Mouse (Mus musculus): ENCODE data around the gene Rnf167. TPM values are rescaled to one million over a fixed set of nuclear protein-coding genes. Genes with fewer than 3 reads are reported as not detected.
A peak's percentile ranks its signal among the peaks of the same experiment; 100 is the strongest.

The Rnf167 gene
- polyA plus RNA-seq, 1 experiment from 2014 or later: 111 TPM

GRCm38 (mm10) chr11:70651391-70651790, 4.4 kb downstream of the Rnf167 start:
- H3K4me2 ChIP-seq (ENCODE audit: low read depth, low read length): peak overlapping the region; percentile 79
- no peaks in the 10 kb centered on the region for H3K27me3 ChIP-seq (ENCODE audit: control insufficient read depth, insufficient read depth, low read length)
- no peak overlapping the region for H3K9ac ChIP-seq (ENCODE audit: low read length)
- H3K36me3 ChIP-seq (ENCODE audit: control insufficient read depth, insufficient read depth, low read length): peaks cover 19% of the 10 kb centered on the region
- ATAC-seq (ENCODE audit: insufficient read depth, low FRiP score): no peak
- peak overlapping the region; percentile 100 for H3K4me3 ChIP-seq (replicated peaks; ENCODE audit: low read length)
- peaks cover 45% of the 10 kb centered on the region for H3K4me1 ChIP-seq (ENCODE audit: control insufficient read depth, insufficient read depth, low read length)
- WGBS: 57% methylated on average over 2 of the region's 2 CpGs
- H3K27ac ChIP-seq (ENCODE audit: low read length): peak overlapping the region; percentile 71; the same call in 1 of the 2 replicates
- no peaks in the 10 kb centered on the region for H3K9me3 ChIP-seq (replicated peaks; ENCODE audit: control insufficient read depth, low read length)

GRCm38 (mm10) chr11:70652029-70652883, 5.2 kb downstream of the Rnf167 start:
- Histone ChIP-seq H3K4me1 (ENCODE audit: control insufficient read depth, insufficient read depth, low read length) (peaks cover 53% of the 10 kb centered on the region), H3K9me3 (replicated peaks; ENCODE audit: control insufficient read depth, low read length) (no peaks in the 10 kb centered on the region), H3K9ac (ENCODE audit: low read length) (peak overlapping the region; percentile 99), H3K4me2 (ENCODE audit: low read depth, low read length) (peak overlapping the region; percentile 79), H3K4me3 (replicated peaks; ENCODE audit: low read length) (peak overlapping the region; percentile 100), H3K36me3 (ENCODE audit: control insufficient read depth, insufficient read depth, low read length) (peaks cover 19% of the 10 kb centered on the region), H3K27me3 (ENCODE audit: control insufficient read depth, insufficient read depth, low read length) (no peaks in the 10 kb centered on the region), H3K27ac (ENCODE audit: low read length) (peak overlapping the region; percentile 99)
- ATAC-seq (ENCODE audit: insufficient read depth, low FRiP score): no peak
- 49% methylated on average over 12 of the region's 12 CpGs for WGBS

GRCm38 (mm10) chr11:70652884-70653344, 5.9 kb downstream of the Rnf167 start:
- H3K27ac ChIP-seq (ENCODE audit: low read length): peak overlapping the region; percentile 99
- H3K4me1 ChIP-seq (ENCODE audit: control insufficient read depth, insufficient read depth, low read length): peaks cover 58% of the 10 kb centered on the region
- peak overlapping the region; percentile 100 for H3K4me3 ChIP-seq (replicated peaks; ENCODE audit: low read length)
- H3K9me3 ChIP-seq (replicated peaks; ENCODE audit: control insufficient read depth, low read length): no peaks in the 10 kb centered on the region
- peak overlapping the region; percentile 79 for H3K4me2 ChIP-seq (ENCODE audit: low read depth, low read length)
- ATAC-seq (ENCODE audit: insufficient read depth, low FRiP score): no peak
- H3K27me3 ChIP-seq (ENCODE audit: control insufficient read depth, insufficient read depth, low read length): no peaks in the 10 kb centered on the region
- H3K36me3 ChIP-seq (ENCODE audit: control insufficient read depth, insufficient read depth, low read length): peaks cover 19% of the 10 kb centered on the region
- WGBS: 34% methylated on average over 6 of the region's 6 CpGs
- peak overlapping the region; percentile 99 for H3K9ac ChIP-seq (ENCODE audit: low read length)

GRCm38 (mm10) chr11:70653345-70654197, 6.5 kb downstream of the Rnf167 start:
- Histone ChIP-seq H3K9me3 (replicated peaks; ENCODE audit: control insufficient read depth, low read length) (no peaks in the 10 kb centered on the region), H3K4me1 (ENCODE audit: control insufficient read depth, insufficient read depth, low read length) (peaks cover 55% of the 10 kb centered on the region), H3K36me3 (ENCODE audit: control insufficient read depth, insufficient read depth, low read length) (peaks cover 19% of the 10 kb centered on the region)

GRCm38 (mm10) chr11:70654198-70654922, 7.3 kb downstream of the Rnf167 start, which contains the start of gene Pfn1:
Pfn1 (minus strand) TSS chr11:70654644.
- ATAC-seq (ENCODE audit: insufficient read depth, low FRiP score): peak; percentile 38
- Histone ChIP-seq H3K4me3 (replicated peaks; ENCODE audit: low read length) (peak within 1 kb of the TSS; percentile 100), H3K9ac (ENCODE audit: low read length) (peak within 1 kb of the TSS; percentile 99), H3K9me3 (replicated peaks; ENCODE audit: control insufficient read depth, low read length) (no peaks in the 10 kb centered on the region), H3K4me2 (ENCODE audit: low read depth, low read length) (peak within 1 kb of the TSS; percentile 92), H3K4me1 (ENCODE audit: control insufficient read depth, insufficient read depth, low read length) (peaks cover 48% of the 10 kb centered on the region), H3K36me3 (ENCODE audit: control insufficient read depth, insufficient read depth, low read length) (peaks cover 16% of the 10 kb centered on the region), H3K27me3 (ENCODE audit: control insufficient read depth, insufficient read depth, low read length) (no peaks in the 10 kb centered on the region), H3K27ac (ENCODE audit: low read length) (peak within 1 kb of the TSS; percentile 99)
- under 1% methylated on average over 60 of the region's 61 CpGs for WGBS

More at GRCm38 (mm10) chr11:70653345-70654197, 6.5 kb downstream of the Rnf167 start:
- peak overlapping the region; percentile 99 for H3K9ac ChIP-seq (ENCODE audit: low read length)
- H3K4me3 ChIP-seq (replicated peaks; ENCODE audit: low read length): peak overlapping the region; percentile 100
- H3K27me3 ChIP-seq (ENCODE audit: control insufficient read depth, insufficient read depth, low read length): no peaks in the 10 kb centered on the region
- H3K4me2 ChIP-seq (ENCODE audit: low read depth, low read length): peak overlapping the region; percentile 79
- ATAC-seq (ENCODE audit: insufficient read depth, low FRiP score): peak; percentile 44
- WGBS: under 1% methylated on average over 54 of the region's 63 CpGs
- H3K27ac ChIP-seq (ENCODE audit: low read length): peak overlapping the region; percentile 99

GRCm38 (mm10) chr11:70654923-70655570, 8.0 kb downstream of the Rnf167 start:
- Histone ChIP-seq H3K9me3 (replicated peaks; ENCODE audit: control insufficient read depth, low read length) (no peaks in the 10 kb centered on the region), H3K4me3 (replicated peaks; ENCODE audit: low read length) (peak overlapping the region; percentile 100), H3K27me3 (ENCODE audit: control insufficient read depth, insufficient read depth, low read length) (no peaks in the 10 kb centered on the region), H3K4me1 (ENCODE audit: control insufficient read depth, insufficient read depth, low read length) (peaks cover 48% of the 10 kb centered on the region), H3K36me3 (ENCODE audit: control insufficient read depth, insufficient read depth, low read length) (peaks cover 12% of the 10 kb centered on the region), H3K27ac (ENCODE audit: low read length) (peak overlapping the region; percentile 99), H3K9ac (ENCODE audit: low read length) (peak overlapping the region; percentile 99), H3K4me2 (ENCODE audit: low read depth, low read length) (peak overlapping the region; percentile 92)
- ATAC-seq (ENCODE audit: insufficient read depth, low FRiP score): peak; percentile 63
- under 1% methylated on average over 48 of the region's 48 CpGs for WGBS

- Histone ChIP-seq H3K4me1 (ENCODE audit: control insufficient read depth, insufficient read depth, low read length) (peaks cover 41% of the 10 kb centered on the region), H3K9ac (ENCODE audit: low read length) (peak overlapping the region; percentile 99), H3K4me3 (replicated peaks; ENCODE audit: low read length) (peak overlapping the region; percentile 100), H3K4me2 (ENCODE audit: low read depth, low read length) (peak overlapping the region; percentile 92), H3K36me3 (ENCODE audit: control insufficient read depth, insufficient read depth, low read length) (peaks cover 12% of the 10 kb centered on the region), H3K27ac (ENCODE audit: low read length) (peak overlapping the region; percentile 99), H3K9me3 (replicated peaks; ENCODE audit: control insufficient read depth, low read length) (no peaks in the 10 kb centered on the region), H3K27me3 (ENCODE audit: control insufficient read depth, insufficient read depth, low read length) (no peaks in the 10 kb centered on the region)
- under 1% methylated on average over 61 of the region's 61 CpGs for WGBS
- peak; percentile 51 for ATAC-seq (ENCODE audit: insufficient read depth, low FRiP score)
Measured at GRCm38 (mm10) chr11:70655571-70656455, 8.8 kb downstream of the Rnf167 start.
